Mouse (Mus musculus) gastrocnemius, postnatal 10 days (tissue): ENCODE measurements around the gene Hells. TPM values are rescaled to one million over a fixed set of nuclear protein-coding genes. Genes with fewer than 3 reads are reported as not detected.

Experiments
- DNase-seq: peaks from one replicate; pipeline ENCODE4 v3.0.0; 2021; ENCODE audit warnings: mixed read lengths
- long read RNA-seq, 2 experiments: library from polyadenylated mRNA; stranded (forward); transcript quantifications; one replicate each; pipeline ENCODE4 v2.0.0; 2021
- total RNA-seq, 2 experiments: library from RNA; stranded (reverse); gene quantifications; 2 replicates each; pipeline ENCODE4 v1.2.3; 2021

Gene Hells
- 1 to 10 TPM; 5.7 to 8.6 TPM for total RNA-seq
- long read RNA-seq, experiment 1, full-length matches to known transcripts = 3 of 4 reads
- long read RNA-seq, experiment 1, partial matches to known transcripts = 1 of 4 reads
- long read RNA-seq, experiment 1, other reads (novel, unspliced or antisense) = 0 of 4 reads
- long read RNA-seq, experiment 2, full-length matches to known transcripts = 2 of 3 reads
- long read RNA-seq, experiment 2, partial matches to known transcripts = 0 of 3 reads
- long read RNA-seq, experiment 2, other reads (novel, unspliced or antisense) = 1 of 3 reads

DNA sequence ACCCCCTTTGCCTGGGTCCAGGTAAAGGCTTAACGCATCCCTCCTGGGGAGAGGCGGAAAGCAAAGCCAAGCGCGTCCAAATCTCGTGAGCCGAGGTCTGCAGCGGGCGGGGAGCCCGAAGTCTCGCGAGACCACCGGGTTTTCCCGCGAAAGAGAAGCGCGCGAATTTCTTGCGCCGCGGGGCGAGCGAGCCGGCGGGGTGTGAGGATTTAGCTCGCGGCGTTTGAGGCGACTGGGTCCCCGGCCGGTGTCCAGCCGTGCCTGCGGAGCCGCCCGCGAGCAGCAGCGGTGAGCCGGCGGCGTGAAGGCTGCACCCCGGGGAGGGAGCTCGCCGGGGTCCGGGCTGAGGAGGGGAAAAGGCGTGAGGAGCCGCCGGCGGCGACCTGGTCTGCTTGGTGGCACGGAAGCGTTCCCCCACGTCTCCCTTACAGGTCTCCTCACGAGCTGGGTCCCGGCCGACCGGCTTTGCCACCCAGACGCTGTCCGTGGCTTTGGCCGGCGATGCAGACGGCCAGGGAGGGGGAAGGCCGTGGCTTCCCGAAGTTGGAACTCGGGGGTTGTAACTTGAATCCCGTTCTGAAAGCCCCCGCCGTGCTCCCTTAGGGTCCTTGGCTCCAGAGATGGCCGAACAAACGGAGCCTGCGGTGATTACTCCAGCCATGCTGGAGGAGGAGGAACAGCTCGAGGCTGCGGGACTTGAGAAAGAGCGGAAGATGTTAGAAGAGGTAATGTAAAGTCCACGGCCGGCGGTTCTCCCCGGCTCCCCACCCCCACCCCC is at the start of gene Hells:
TSS of gene Hells (plus strand) at position 128 of the 778 bp plus-strand sequence.
- peak; percentile 94 for DNase-seq

DNA sequence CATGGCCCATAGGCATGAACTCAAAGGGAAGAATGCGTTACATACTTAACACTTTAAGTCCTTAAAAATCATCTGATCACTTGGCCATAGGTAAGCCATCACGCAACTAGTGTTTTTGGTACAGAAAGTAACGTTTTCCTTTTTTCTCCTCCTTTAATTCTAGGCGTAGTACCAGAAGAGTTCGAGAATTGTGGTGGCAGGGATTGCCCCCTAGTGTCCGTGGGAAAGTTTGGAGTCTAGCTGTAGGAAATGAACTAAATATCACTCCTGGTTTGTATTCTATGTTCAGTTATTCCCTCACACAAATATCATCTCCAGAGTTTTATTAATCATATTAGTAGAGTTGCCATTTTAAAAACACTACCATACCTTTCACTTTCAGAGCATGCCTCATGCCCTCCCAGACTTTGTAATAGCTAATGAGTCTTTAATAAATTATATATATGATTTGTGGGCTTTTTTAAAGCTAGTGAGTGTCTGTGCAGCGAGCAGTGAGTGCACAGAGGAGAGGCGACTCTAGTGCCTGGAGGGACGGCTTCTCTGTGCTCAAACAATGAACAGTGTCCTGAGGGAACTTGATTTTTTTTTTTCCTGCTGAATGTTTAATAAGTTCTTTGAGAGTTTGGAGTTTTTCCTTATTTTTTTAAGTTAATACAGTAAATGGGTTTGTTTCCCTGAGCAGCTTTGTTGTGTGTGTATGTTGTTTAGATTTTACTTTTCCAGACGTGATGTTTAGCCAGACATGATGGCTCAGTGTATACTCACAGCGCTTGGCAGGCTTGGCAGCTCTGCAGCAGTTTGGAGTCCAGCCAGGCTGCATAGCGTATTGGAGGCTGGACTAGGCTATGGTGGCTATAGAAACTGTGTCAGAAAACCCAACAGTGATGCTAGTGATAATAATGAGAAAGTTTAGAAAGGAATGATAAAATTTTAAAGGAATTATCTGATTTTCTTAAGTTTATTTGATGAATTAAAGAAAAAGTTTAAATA is 29.3 kb upstream of the Hells start:
- no peak for DNase-seq

DNA sequence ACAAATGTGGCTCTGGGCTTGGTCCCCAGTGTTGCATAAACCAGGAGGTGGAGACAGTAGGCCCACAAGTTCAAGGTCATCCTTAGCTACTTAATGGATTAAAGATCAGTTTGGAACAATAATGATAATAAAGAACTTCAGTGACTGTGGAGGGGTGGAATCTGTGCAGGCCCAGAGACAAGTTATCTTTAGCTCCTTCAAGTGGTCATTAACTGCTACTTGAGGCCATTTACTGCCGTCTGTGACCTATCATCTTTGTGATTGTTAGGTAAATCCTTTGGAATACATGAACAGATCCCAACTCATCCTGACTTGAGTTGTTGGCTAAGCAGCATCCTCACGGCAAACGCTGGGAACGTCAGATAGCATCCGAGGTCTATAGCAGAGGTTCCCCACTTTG is 28.2 kb upstream of the Hells start:
- DNase-seq = no peak

DNA sequence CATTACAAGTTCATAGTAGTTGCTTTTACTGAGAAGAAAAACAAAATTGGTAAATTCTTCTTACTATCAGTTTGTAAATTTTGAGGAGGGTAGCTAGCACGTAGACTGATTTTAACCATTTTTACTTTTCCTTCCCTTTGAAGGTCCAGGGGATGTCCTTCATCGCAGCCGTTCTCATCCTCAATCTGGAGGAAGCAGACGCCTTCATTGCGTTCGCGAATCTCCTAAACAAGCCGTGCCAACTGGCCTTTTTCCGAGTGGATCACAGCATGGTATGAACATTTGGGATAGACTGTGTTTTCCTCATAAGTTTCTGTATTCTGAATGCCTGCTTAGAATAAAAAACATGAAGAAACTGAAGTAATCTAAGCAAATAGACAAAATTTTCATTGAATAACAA is 16.9 kb upstream of the Hells start:
- no peak for DNase-seq

DNA sequence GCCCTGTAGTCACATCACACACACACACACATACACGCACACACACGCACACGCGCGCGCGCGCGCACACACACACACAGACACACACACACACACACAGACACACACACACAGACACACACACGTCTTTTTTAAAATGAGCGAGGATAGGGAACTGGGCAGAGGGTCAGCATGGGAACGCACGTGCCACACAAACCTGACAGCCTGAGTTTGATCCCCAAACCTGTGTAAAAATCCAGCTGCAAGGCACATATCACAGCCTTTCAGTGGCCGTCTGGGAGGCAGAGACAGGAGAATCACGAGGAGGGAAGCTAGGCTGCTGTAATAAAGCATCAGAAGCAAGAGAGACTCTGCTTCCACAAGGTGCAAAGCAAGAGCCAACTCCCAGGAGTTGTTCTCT is 15.8 kb upstream of the Hells start:
- no peak for DNase-seq

DNA sequence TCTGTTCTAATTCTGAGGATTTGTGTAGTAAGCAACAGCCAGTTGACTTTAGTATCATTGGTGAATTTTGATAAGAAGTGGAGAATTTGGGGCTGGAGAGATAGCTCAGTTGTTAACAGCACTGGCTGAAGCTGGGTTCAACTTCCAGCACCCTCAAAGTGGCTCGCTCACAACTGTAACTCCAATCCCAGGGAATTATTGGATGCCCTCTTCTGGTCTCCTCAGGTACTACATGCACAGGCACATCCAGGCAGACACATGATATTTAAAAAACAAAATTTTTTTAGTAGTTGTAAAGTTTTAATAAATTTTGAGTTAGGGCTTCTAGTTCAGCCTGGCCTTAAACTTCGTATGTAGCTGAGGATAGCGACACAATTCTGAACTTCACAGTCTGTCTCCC is 15.0 kb upstream of the Hells start:
- peak; percentile 33 for DNase-seq

DNA sequence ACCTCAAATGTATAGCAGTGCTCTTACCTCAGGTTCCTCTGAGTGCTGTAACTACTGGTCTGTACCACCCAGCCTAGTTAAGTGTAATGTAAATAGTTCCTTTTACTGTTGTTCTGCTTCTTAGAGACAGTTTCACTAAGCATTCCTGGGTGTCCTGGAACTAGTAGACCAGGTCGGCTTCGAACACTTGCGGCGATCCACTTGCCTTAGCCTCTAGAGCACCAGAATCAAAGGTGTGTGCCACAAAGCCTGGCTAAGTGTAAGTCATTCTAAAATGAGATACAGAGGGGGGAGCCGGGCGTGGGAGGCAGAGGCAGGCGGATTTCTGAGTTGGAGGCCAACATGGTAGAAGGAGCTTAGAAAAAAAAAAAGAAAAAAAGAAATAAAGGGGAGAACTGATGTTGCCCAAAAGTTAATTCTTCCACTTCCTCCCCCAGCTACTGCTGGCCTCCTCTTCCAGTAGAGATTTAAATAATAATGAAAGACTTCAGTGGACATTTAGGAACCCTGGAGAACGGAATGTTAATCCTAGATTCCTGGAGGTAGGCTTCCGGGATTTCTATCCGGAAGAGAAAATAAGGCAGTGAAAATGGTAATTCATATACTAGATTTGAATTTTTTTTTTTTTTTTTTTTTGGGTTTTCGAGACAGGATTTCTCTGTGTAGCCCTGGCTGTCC is 2.1 kb upstream of the Hells start:
- DNase-seq = no peak

DNA sequence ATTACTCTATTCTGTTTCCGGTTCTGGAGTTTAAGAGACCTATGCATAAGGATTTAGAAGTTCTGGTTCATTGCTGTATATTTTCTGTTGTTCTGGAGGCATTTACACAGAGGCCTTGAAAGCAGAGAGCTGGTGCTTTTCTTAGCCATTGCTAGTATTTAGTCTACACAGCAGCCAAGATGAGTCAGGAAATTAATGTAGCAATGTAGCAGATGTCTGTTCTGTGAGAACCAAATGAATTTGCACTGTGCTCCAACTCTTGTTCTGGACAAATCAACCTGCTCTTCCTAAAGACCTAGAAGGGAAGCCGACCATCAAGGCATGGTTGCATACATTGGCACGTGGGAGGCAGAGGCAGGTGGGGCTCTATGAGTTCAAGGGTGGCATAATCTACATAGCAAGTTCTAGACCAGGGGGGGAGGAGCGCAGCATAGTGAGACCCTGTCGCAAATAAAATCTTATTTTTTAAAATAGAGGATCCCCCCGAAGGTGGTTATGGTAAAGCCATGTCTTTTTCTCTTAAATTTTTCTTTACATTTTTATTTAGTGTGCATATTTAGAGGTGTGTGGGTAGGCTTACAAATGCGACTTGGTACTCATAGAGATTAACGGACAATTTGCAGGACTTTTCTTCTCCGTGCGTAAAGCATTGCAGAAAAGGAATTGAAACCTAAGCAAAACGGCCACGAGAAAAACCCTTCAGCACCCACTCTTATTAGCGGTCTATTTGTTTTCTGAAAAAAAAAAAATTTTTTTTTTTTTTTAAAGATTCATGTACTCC is 1.1 kb upstream of the Hells start:
- DNase-seq = no peak

DNA sequence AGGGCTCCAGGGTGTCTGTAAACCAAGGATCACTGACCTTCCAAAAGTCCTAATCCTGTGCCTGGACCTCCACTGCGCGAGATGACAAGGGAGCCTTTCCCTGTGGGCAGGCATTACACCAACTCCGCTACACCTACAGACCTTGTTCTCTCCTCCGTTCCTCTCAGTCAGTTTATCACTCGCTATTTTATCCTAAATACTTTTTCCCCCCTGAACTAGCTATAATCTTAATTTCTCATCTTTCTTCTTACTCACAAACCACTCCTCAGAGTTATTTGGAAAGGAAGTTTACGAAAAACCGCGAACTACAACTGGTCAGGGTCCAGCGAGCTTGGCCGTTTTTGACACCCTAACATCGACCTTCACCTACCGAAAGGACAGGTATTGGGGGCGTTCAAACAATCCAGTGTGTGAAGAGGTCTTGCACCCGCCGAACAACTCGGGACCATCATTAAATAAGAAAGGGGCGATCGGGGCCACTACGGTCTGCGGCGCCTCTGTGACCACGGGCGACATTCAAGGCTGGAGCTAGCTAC is 395 bp upstream of the Hells start:
- no peak for DNase-seq

DNA sequence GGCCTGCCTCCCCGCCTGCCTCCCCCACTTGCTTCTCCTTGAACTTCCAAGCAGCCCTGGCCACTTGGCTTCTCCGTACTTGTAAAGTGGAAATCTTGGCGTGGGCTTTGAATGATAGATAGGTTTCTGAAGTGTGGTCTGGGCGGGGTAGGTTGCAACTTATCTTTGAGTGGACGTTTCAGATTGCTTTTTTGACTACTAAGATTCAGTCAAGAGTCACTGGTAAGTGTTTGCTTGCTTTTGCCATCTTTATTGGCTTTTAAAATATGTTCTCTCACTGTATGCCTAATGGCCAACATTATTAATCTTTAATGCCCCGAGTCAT is 813 bp downstream of the Hells start:
- DNase-seq = no peak

DNA sequence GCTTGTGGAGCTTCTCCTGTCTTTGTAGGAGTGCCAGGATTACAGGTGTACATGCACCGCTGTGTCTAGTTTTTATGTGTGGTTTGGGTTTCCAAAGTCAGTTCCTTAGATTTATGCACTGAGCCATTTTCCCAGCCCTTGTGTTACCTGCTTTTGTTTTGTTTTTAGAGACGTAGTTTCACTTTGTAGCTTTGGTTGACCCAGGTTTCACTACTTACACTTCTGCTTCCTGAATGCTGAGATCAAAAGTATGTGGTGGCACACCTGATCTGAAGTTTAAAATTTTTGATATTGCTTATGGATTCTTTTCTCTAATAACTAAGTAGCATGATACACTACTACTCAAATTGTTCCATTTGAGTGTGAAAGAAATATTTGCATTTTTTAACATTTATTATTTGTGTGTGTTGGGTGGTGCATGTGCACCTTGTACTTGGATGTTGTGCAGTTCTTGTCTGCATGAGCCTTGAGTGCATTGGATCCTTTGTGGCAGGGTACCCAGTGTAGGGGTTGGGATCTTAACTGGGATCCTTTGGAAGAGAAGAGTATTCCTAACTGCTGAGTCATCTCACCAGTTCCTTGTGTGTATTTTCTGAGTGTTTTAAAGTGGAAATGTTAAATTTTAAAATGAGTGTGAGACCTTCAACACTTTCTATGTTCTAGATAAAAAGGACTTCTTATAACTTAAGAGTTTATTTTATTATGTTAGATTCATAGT is 14.0 kb downstream of the Hells start:
- no peak for DNase-seq

DNA sequence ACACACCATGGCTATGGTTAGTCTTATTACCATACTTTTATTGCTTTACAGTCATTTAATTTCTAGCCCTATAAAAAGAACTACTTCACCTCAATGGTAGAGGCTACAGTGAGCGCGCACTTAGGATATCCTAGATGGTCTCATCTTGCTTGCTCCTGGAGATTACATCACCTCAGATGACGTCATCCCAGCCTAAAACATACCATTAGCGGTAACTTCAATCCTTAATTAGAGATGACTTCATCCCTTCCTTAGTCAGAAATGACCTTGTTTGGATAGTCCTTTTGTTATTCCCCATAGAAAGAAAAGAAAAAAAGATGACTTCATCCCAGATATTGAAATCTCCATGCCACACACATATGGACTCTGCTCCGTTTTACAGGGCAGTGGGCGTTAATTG is 40.0 kb downstream of the Hells start:
- DNase-seq = no peak

DNA sequence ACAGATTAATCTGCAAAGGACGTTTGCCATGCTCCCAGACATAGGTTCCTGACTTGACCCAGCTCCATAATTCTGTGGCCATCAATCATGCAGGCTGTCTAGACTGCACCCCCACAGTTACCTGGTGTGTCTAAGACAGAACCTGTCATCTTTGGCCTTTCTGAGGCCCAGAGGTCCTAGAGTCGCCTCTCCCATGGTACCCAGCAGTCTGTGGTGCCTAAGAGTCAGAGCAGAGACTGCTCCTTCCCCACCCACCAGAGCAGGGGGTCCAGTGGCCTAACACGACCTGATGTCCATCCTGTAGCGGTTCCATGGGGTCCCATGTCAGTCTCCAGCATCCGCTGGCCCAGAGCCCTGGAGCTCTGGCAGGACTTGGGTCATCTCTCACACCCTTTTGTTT is 41.9 kb downstream of the Hells start:
- no peak for DNase-seq

DNA sequence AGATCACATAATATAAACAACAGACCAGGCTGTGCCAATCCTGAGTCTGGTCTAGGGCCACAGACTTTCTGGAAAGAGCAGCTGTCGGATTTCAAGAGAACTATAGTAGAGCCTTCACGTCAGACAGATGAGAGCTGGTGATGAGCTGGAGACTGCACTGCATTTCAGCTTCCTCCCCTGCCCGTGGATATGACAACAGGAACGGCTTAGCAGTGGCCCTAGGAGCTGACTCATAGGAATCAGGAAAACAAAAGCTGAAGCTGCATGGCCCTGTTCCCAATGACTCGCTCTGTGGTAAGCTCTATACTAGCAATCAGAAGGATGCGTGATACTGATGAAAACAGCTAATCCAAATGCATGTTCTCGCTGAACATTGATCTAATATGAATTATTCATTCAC is 43.0 kb downstream of the Hells start:
- peak; percentile 5 for DNase-seq

DNA sequence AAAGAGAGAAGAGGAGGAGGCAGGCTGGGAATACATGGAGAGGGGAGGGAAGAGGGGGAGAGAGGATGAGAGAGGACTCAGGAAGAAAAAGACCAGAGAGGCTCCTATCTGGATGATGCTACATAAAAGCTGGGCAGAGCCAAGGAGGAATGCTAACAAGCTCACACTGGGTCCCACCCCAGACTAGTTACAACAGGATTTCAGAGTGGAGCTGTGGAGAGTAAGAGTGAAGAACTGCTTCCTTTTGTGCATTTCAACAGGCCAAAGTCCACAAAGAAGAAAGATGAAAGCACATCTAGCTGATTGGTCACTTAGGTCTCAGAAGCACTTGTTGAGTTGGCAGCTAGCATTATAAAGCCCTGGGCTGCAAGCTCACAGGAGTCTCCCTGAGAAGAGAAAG is 45.6 kb downstream of the Hells start:
- DNase-seq = no peak

DNA sequence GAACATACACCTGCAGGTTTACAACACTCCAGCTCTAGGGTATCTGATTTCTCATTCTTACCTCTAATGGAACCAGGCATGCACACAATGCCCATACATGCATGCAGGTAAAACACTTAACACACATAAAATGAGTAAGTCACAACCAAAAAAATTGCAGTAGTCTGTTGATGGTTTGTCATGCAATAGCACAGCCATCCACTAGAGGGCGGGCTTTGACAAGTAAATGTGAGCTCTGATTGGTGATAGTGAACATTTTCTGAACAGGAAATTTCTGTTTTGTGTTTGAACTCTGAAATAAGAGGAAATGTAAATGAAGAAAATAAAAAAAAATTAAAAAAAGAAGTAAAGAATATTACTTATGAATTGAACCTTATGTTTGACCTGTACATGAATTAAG is 51.3 kb downstream of the Hells start:
- peak; percentile 72 for DNase-seq

DNA sequence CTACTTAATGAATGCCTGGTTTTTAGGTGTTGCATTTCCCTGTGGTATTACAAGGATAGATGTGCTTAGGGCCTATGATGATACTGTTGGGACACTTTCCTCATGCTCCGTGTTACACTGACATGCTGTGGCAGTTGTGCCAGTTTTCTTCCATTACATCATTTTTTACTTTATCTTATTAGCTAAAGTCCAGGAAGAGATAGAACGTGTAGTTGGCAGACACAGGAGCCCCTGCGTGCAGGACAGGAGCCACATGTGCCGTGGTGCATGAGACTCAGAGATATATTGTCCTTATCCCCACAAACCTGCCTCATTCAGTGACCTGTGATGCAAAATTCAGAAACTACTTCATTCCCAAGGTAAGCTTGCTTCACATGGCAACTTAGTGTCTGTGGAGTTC is 67.5 kb downstream of the Hells start:
- DNase-seq = no peak

DNA sequence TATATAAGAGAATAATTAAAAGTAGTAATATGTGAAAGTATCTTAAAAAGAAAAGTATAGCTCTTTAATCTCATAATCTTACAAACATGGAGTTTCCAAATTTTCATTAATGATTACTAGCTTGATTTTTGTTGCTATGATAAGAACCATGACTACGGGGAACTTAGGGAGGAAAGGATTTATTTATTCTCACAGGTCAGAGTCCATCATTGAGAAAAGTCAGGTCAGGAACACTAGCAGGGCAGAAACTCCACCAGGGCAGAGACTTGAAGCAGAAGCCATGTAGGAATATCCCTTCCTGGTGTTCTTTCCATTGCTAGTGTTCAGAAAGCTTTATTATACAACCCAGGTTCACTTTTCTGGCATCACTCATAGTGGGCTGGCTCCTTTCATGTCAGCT is 68.0 kb downstream of the Hells start:
- DNase-seq = no peak

DNA sequence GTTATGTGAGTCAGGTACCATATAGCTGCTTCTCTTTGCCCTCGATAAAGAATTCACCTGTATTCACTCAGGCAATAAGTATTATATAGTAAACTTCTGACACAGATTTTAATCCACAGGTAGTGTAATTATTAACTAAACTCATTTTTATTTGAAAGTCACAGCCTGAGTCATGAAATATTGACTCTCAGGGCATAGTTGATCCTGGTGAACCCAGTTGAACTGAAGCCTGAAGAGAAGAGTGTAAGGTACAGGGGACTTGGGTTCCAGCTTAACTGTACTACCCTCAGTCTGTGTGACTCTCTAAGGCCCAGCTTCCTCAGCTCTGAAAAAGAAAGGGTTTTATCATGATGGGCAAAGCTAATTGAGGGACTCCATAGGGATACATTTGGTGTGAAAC is 74.4 kb downstream of the Hells start:
- no peak for DNase-seq

DNA sequence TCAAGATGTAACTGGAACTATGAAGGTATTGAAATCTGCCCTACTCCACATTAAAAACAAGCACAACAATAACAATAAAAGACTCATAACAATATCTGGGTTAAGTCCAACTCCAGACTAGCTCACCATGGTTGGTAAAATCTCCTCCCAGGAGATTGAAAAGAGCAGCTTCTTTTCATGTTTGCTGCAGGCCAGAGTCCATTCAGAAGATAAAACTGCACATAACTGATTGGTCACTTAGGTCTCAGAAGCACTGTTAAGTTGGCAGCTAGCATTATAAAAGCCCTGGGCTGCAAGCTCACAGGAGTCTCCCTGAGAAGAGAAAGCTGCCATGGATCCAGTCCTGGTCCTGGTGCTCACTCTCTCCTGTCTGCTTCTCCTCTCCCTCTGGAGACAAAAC is 76.0 kb downstream of the Hells start, which contains the start of gene Cyp2c55:
TSS of gene Cyp2c55 (plus strand) at position 305 of the 400 bp plus-strand sequence.
- no peak for DNase-seq
